Mouse (Mus musculus): ENCODE measurements around the gene Dhx57. TPM values are rescaled to one million over a fixed set of nuclear protein-coding genes. Genes with fewer than 3 reads are reported as not detected.
A peak's percentile ranks its signal among the peaks of the same experiment; 100 is the strongest.
"Not testable (repeated sequence)": the region's sequence is repeated elsewhere in the genome, so short reads cannot be mapped to it uniquely, and the experiment has no call there.

Gene Dhx57
- polyA plus RNA-seq, 1 experiment from 2014 or later, result 15.2 TPM

- ATAC-seq (ENCODE audit: insufficient read depth) (no peak), DNase-seq (peak; percentile 43)
- Histone ChIP-seq H3K4me1 (ENCODE audit: insufficient read depth) (no peaks in the 10 kb centered on the region), H3K27me3 (ENCODE audit: insufficient read depth, low read length) (no peaks in the 10 kb centered on the region), H3K4me3 (ENCODE audit: low read depth, low read length) (peak overlapping the region; percentile 94), H3K36me3 (ENCODE audit: insufficient read depth) (no peaks in the 10 kb centered on the region), H3K4me2 (peak overlapping the region; percentile 73), H3K9me3 (ENCODE audit: low read depth, low read length) (no peaks in the 10 kb centered on the region), H3K27ac (ENCODE audit: low read depth) (peak overlapping the region; percentile 81), H3K9ac (peak overlapping the region; percentile 88)
- under 1% methylated on average over 30 of the region's 30 CpGs for WGBS
- TF ChIP-seq CTCF (IDR thresholded peaks at IDR 0.05; ENCODE audit: low read depth), result no peak
These were observed 799 bp downstream of the Dhx57 start for GRCm38 (mm10) chr17:80289280-80290073.

- Histone ChIP-seq H3K9me3 (ENCODE audit: low read depth, low read length) (no peaks in the 10 kb centered on the region), H3K4me2 (no peak overlapping the region), H3K27me3 (ENCODE audit: insufficient read depth, low read length) (no peaks in the 10 kb centered on the region), H3K4me3 (ENCODE audit: low read depth, low read length) (no peak overlapping the region), H3K4me1 (ENCODE audit: insufficient read depth) (no peaks in the 10 kb centered on the region), H3K27ac (ENCODE audit: low read depth) (no peak overlapping the region), H3K36me3 (ENCODE audit: insufficient read depth) (no peaks in the 10 kb centered on the region), H3K9ac (no peak overlapping the region)
- no peak for ATAC-seq (ENCODE audit: insufficient read depth)
- no peak for TF ChIP-seq CTCF (IDR thresholded peaks at IDR 0.05; ENCODE audit: low read depth)
- 71% methylated on average over 6 of the region's 6 CpGs for WGBS
- DNase-seq, result no peak
These were observed 2.3 kb downstream of the Dhx57 start for GRCm38 (mm10) chr17:80288012-80288411.

GRCm38 (mm10) chr17:80284446-80284845, 5.8 kb downstream of the Dhx57 start:
- Histone ChIP-seq H3K4me3 (ENCODE audit: low read depth, low read length) (no peak overlapping the region), H3K27me3 (ENCODE audit: insufficient read depth, low read length) (no peaks in the 10 kb centered on the region), H3K27ac (ENCODE audit: low read depth) (no peak overlapping the region), H3K4me2 (no peak overlapping the region), H3K9ac (no peak overlapping the region), H3K36me3 (ENCODE audit: insufficient read depth) (peaks cover 12% of the 10 kb centered on the region; the same call in 1 of the 2 replicates), H3K4me1 (ENCODE audit: insufficient read depth) (no peaks in the 10 kb centered on the region), H3K9me3 (ENCODE audit: low read depth, low read length) (no peaks in the 10 kb centered on the region)
- 71% methylated on average over 4 of the region's 4 CpGs for WGBS
- ATAC-seq (ENCODE audit: insufficient read depth) (no peak), DNase-seq (no peak)
- no peak for TF ChIP-seq CTCF (IDR thresholded peaks at IDR 0.05; ENCODE audit: low read depth)

DNA sequence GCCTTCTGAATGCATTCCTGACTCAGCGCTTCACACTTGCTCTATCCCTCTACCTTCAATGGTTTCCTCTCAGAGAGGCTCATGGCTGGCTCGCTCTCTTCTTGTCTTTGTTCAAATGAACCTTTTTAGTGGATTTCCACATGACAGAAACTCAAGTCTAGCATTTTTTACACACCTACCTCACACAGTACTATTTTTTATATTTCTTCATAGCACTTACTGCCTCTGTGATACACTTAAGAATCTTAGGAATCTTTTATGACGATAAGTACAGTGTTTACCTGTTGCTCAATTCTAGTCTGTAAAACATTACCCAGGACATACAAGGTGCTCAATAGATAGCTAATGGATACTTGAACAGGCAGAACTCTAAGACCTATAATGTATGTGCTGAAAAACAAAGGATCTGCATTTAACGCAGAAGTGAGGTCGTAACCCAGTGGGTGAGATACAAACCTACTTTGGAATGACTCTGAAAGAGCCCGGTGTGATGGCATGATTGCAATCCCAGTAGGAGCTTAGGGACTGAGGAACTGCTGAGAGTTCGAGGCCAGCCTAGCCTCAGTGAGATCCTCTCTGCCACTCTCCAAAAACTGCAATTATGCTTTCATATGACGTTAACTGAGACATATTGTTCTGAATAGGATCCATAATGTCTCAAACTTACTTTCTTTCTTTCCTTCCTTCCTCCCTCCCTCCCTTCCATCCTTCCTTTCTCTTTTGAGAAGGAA, 10.8 kb downstream of the Dhx57 start:
- H3K27me3 ChIP-seq (ENCODE audit: insufficient read depth, low read length), result no peaks in the 10 kb centered on the region
- TF ChIP-seq CTCF (IDR thresholded peaks at IDR 0.05; ENCODE audit: low read depth), result no peak
- H3K4me3 ChIP-seq (ENCODE audit: low read depth, low read length), result no peak overlapping the region
- H3K27ac ChIP-seq (ENCODE audit: low read depth), result no peak overlapping the region
- no peaks in the 10 kb centered on the region for H3K4me1 ChIP-seq (ENCODE audit: insufficient read depth)
- H3K36me3 ChIP-seq (ENCODE audit: insufficient read depth), result peaks cover 46% of the 10 kb centered on the region
- H3K9ac ChIP-seq, result no peak overlapping the region
- H3K9me3 ChIP-seq (ENCODE audit: low read depth, low read length), result no peaks in the 10 kb centered on the region
- no peak overlapping the region for H3K4me2 ChIP-seq
- ATAC-seq (ENCODE audit: insufficient read depth), result no peak
- WGBS, result 94% methylated on average over 8 of the region's 8 CpGs
- DNase-seq, result no peak

GRCm38 (mm10) chr17:80278255-80278654, 12.0 kb downstream of the Dhx57 start:
- H3K4me3 ChIP-seq (ENCODE audit: low read depth, low read length), result no peak overlapping the region
- 69% methylated on average over 4 of the region's 4 CpGs for WGBS
- DNase-seq (no peak), ATAC-seq (ENCODE audit: insufficient read depth) (no peak)
- no peaks in the 10 kb centered on the region for H3K9me3 ChIP-seq (ENCODE audit: low read depth, low read length)
- H3K27me3 ChIP-seq (ENCODE audit: insufficient read depth, low read length), result no peaks in the 10 kb centered on the region
- H3K9ac ChIP-seq, result no peak overlapping the region
- peaks cover 57% of the 10 kb centered on the region for H3K36me3 ChIP-seq (ENCODE audit: insufficient read depth)
- no peak overlapping the region for H3K27ac ChIP-seq (ENCODE audit: low read depth)
- no peaks in the 10 kb centered on the region for H3K4me1 ChIP-seq (ENCODE audit: insufficient read depth)
- H3K4me2 ChIP-seq, result no peak overlapping the region
- TF ChIP-seq CTCF (IDR thresholded peaks at IDR 0.05; ENCODE audit: low read depth), result no peak

GRCm38 (mm10) chr17:80270622-80271021, 19.7 kb downstream of the Dhx57 start:
- not testable (repeated sequence) for ATAC-seq (ENCODE audit: insufficient read depth); H3K9me3 ChIP-seq (ENCODE audit: low read depth, low read length); H3K27ac ChIP-seq (ENCODE audit: low read depth); H3K9ac ChIP-seq; H3K27me3 ChIP-seq (ENCODE audit: insufficient read depth, low read length); DNase-seq; H3K4me3 ChIP-seq (ENCODE audit: low read depth, low read length); H3K4me1 ChIP-seq (ENCODE audit: insufficient read depth); H3K4me2 ChIP-seq
- H3K36me3 ChIP-seq (ENCODE audit: insufficient read depth), result peaks cover 81% of the 10 kb centered on the region
- 93% methylated on average over 7 of the region's 7 CpGs for WGBS

- DNase-seq (no peak), ATAC-seq (ENCODE audit: insufficient read depth) (no peak)
- H3K4me2 ChIP-seq, result no peak overlapping the region
- H3K9me3 ChIP-seq (ENCODE audit: low read depth, low read length), result no peaks in the 10 kb centered on the region
- no peaks in the 10 kb centered on the region for H3K27me3 ChIP-seq (ENCODE audit: insufficient read depth, low read length)
- no peak overlapping the region for H3K9ac ChIP-seq
- 94% methylated on average over 3 of the region's 3 CpGs for WGBS
- peaks cover 84% of the 10 kb centered on the region for H3K36me3 ChIP-seq (ENCODE audit: insufficient read depth)
- no peaks in the 10 kb centered on the region for H3K4me1 ChIP-seq (ENCODE audit: insufficient read depth)
- H3K27ac ChIP-seq (ENCODE audit: low read depth), result no peak overlapping the region
- no peak overlapping the region for H3K4me3 ChIP-seq (ENCODE audit: low read depth, low read length)
- TF ChIP-seq CTCF (IDR thresholded peaks at IDR 0.05; ENCODE audit: low read depth), result no peak
These were observed 22.1 kb downstream of the Dhx57 start for GRCm38 (mm10) chr17:80268151-80268550.
